Mouse (Mus musculus): ENCODE results near the gene Klhl6.
"Not testable (repeated sequence)": the region's sequence is repeated elsewhere in the genome, so short reads cannot be mapped to it uniquely, and the experiment has no call there.

- not testable (repeated sequence) for TF ChIP-seq CTCF, EP300 (IDR thresholded peaks at IDR 0.05)
Observed at GRCm38 (mm10) chr16:19996913-19997312, 14.1 kb upstream of the Klhl6 start.

Data from lung, postnatal 0 days (tissue).